Mouse (Mus musculus) midbrain, embryonic 10.5 days (tissue): ENCODE measurements at regions not wholly inside any gene's neighbourhood (a gene's known extent, or its start where the extent isn't known, plus 50 kb on each side); places are given as distances from the start of the nearest gene placed in this dataset.

Experiments used
- DNase-seq: peaks from one replicate; pipeline ENCODE4 v3.0.0-alpha.2; 2017; ENCODE audit warnings: low spot score
- H3K27ac ChIP-seq: fragments of 300-500 bp; sonication (generic); replicated peaks from 2 replicates; pipeline ENCODE4 v1.5.1; 2016; ENCODE audit warnings: mild to moderate bottlenecking
- H3K27me3 ChIP-seq: fragments of 300-500 bp; sonication (generic); 2 replicates; pipeline ENCODE4 v1.6.1; 2016; ENCODE audit warnings: low read depth, mild to moderate bottlenecking; ENCODE audit not compliant: poor library complexity, severe bottlenecking
- H3K36me3 ChIP-seq: fragments of 300-500 bp; sonication (generic); 2 replicates; pipeline ENCODE4 v1.6.1; 2016; ENCODE audit warnings: mild to moderate bottlenecking, moderate library complexity
- H3K4me1 ChIP-seq: fragments of 300-500 bp; sonication (generic); 2 replicates; pipeline ENCODE4 v1.6.1; 2016
- H3K4me3 ChIP-seq: fragments of 300-500 bp; sonication (generic); 2 replicates; pipeline ENCODE4 v1.5.1; 2016; ENCODE audit warnings: mild to moderate bottlenecking, moderate library complexity
- H3K9me3 ChIP-seq: fragments of 300-500 bp; sonication (generic); replicated peaks from 2 replicates; pipeline ENCODE4 v1.6.1; 2016; ENCODE audit warnings: mild to moderate bottlenecking
- WGBS: fragments of 180-500 bp; shearing (Covaris S2); methylation state at CpG from one replicate; pipeline ENCODE4 v1.1.7; 2016; 5-methylcytosine and 5-hydroxymethylcytosine counted together

GRCm38 (mm10) chr7:90045208-90045800 is 64.5 kb upstream of the Eed start:
- DNase-seq, result no peak
- Histone ChIP-seq H3K9me3 (no peaks in the 10 kb centered on the region), H3K36me3 (no peaks in the 10 kb centered on the region), H3K27me3 (no peaks in the 10 kb centered on the region), H3K4me1 (peaks cover 27% of the 10 kb centered on the region), H3K27ac (no peak overlapping the region), H3K4me3 (no peak overlapping the region)
- WGBS, result 80% methylated on average over 4 of the region's 4 CpGs

DNA sequence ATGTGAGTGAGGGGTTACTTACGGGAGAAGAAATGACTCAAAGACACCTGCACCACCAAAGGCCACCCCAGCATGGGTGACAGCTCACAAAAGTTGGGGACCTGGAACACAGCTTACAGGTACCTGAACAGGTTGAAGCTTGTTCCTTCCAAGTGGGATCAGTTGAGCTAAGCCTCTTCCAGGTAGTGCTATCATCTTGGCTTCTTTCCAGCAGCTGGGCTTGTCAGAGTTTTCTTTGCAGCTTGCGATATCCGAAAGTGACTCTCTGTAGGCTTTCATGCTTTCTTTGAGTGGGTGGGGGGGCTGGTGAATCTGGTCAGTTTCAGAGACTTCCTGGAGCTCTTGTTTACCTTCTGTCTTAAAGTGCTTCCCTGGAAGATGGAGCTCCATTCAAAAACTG is 65.4 kb upstream of the Eed start:
- Histone ChIP-seq H3K4me3 (no peak overlapping the region), H3K27ac (no peak overlapping the region), H3K9me3 (no peaks in the 10 kb centered on the region), H3K36me3 (no peaks in the 10 kb centered on the region), H3K4me1 (peaks cover 20% of the 10 kb centered on the region), H3K27me3 (no peaks in the 10 kb centered on the region)
- WGBS, result 93% methylated on average over 3 of the region's 3 CpGs
- DNase-seq, result no peak

DNA sequence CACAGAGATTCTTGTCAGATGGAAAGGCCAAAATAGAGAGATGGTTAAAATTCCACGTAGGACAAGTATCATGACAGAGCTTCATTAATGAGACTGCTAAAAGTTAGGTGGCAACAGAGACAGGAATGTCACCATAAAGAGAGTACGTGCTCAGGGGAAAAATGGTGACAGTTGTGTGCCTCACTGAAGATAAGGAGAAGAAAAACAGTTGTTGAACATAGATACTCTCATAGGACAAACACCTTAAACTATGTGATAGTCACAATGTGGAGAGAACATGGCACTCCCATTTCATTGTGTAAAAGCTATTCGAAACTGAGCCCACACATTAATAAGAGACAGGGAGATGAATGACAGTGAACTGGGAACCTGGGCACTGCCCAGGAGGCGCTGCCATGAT is 66.1 kb upstream of the Eed start:
- 90% methylated on average over 4 of the region's 4 CpGs for WGBS
- Histone ChIP-seq H3K4me1 (peaks cover 13% of the 10 kb centered on the region), H3K4me3 (no peak overlapping the region), H3K36me3 (no peaks in the 10 kb centered on the region), H3K27me3 (no peaks in the 10 kb centered on the region), H3K27ac (no peak overlapping the region), H3K9me3 (no peaks in the 10 kb centered on the region)
- no peak for DNase-seq

DNA sequence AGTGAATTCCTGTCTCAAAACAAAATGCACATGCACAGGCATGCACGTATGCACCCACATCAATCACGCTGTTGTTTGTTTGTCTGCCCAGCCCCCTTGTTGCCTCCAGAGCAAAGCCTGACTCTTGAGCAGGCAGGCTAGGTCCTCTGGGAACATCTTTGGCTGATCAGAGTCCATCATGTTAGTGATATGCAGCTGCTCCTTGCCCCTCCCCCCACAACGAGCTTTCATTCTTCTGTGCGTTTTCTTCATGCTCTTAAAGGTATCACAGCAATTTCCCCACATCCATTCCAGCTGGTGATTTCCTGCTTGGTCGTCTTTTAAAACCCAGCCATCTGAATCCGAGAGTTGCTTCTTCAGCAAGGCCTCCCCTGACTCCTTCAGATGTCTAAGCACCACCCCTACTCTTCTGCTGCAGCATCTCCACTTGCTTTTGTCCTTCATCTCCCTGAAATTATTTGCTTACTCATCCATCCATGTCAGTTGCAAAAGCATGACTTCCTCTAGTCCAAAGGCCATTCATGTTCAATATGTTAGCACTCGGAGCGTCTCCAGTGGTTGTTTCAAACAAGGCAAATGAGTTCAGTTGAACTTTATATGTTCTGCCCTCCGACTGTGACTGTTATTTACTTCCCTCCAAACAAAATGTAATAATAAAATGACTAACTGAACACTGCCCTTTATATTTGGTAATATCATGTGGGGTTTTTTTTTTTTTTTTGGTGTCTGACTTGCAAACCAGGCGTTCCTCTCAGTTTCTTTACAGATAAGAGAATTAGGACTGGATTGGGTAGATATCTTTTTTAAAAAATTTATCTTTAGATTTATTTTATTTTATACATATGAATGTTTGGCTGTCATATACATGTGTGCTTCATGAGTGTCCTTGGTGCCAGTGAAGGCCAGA is 67.9 kb upstream of the Eed start:
- Histone ChIP-seq H3K27me3 (no peaks in the 10 kb centered on the region), H3K36me3 (no peaks in the 10 kb centered on the region), H3K4me3 (no peak overlapping the region), H3K27ac (no peak overlapping the region), H3K9me3 (no peaks in the 10 kb centered on the region), H3K4me1 (peaks cover 6% of the 10 kb centered on the region; the same call in 1 of the 2 replicates)
- WGBS, result 84% methylated on average over 10 of the region's 10 CpGs
- DNase-seq, result no peak

GRCm38 (mm10) chr7:90049831-90050237 is 69.1 kb upstream of the Eed start:
- Histone ChIP-seq H3K4me3 (no peak overlapping the region), H3K4me1 (peaks cover 12% of the 10 kb centered on the region), H3K9me3 (no peaks in the 10 kb centered on the region), H3K27me3 (no peaks in the 10 kb centered on the region), H3K36me3 (no peaks in the 10 kb centered on the region), H3K27ac (no peak overlapping the region)
- WGBS, result 80% methylated on average over 8 of the region's 8 CpGs
- no peak for DNase-seq

DNA sequence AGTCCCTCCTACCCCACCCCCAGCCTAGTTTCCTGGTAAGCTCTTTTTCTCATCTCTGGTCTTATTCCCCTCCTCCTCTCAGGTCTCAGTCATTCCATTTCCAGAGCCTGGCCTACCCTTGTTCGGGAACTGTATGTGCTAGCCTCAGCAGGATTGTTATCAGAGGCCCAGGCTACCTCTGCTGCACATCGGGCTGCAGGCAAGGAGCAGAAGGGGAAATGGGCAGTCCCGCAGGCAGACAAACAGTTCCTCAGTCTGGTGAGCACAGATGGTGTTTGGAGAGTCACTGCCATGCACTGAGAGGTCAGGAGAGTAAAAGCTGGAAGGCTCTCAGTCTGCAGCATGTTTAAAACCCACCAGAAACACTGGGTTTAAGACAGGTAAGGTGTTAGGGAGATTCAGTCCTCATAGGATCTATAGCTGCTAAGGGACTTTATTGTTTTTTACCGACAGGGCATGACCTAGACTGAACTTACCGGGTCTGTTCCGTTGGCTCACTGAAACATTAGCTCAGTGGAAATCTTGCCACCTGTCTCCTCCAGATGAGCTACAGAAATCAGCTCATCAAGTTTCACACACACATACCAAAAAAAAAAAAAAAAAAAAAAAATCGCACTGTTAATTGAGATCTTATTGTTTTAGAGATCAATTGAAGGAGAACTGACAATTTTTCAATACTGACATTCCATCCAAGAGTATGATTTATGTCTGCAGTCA is 74.2 kb upstream of the Eed start:
- H3K27me3 ChIP-seq, result no peaks in the 10 kb centered on the region
- no peak overlapping the region; the same call in 1 of the 2 replicates for H3K27ac ChIP-seq
- H3K36me3 ChIP-seq, result no peaks in the 10 kb centered on the region
- no peak for DNase-seq
- WGBS, result 58% methylated on average over 7 of the region's 7 CpGs
- peaks cover 16% of the 10 kb centered on the region for H3K4me1 ChIP-seq
- no peak overlapping the region for H3K4me3 ChIP-seq
- no peaks in the 10 kb centered on the region for H3K9me3 ChIP-seq

DNA sequence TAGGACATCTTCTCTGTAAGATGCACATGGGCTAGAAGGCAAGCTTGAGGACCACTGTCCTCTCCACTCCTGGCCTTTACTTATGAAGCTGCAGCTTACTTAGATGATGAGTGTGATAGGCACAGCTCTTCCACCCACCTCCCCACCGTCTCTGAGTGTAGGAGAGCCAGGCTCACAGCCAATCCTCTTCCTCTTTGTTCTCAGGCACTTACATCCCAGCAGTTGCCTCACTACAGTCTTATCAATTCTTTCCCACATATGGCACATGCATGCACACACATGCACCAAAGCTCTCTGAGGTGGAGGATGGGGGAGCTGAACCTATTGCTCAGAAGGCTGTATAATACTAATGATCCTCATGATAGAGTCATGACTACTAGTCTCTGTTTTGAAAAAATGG is 72.1 kb upstream of the Picalm start:
- Histone ChIP-seq H3K4me1 (peaks cover 18% of the 10 kb centered on the region), H3K9me3 (no peaks in the 10 kb centered on the region), H3K27ac (no peak overlapping the region), H3K36me3 (no peaks in the 10 kb centered on the region), H3K27me3 (no peaks in the 10 kb centered on the region), H3K4me3 (no peak overlapping the region)
- DNase-seq, result no peak
- WGBS, result 84% methylated on average over 1 of the region's 1 CpGs

DNA sequence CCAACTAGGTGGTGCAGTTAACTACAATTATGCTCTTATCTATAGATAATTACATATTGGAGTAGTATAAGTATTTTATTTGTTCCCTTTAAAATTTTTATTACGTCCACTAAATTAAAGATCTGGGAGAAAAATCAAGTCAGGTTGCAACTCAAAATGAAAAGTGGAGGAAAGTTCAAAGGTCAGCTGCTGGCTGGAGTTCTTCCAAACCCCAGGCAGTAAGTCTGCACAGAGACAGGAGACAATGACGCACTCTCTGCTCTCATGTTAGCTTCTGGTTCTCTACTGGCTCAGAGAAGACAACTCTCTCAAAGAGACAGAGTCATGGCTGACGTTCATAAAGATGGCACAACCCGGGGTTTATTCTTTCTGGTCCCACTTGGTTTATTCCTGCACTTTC is 71.4 kb upstream of the Picalm start:
- no peaks in the 10 kb centered on the region for H3K36me3 ChIP-seq

DNA sequence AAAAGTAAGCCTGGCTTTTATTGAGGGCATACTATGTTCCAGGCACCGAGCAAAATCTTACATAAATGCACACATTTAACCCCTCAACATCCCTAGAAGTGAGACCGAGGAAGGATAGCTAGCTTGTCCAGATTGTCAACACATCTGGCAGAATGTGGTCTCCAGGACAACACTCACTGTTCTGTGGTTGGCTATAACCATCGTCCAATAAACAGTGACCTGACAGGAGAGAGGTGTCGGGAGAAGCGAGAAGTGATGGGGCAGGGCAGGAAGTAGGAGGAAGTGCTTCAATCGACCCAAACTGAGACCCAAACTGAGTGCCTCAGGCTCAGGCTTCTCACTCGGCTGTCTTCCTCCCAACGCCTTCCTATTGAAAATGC is 70.8 kb upstream of the Picalm start:
- 62% methylated on average over 8 of the region's 8 CpGs for WGBS
- Histone ChIP-seq H3K4me1 (peaks cover 15% of the 10 kb centered on the region), H3K4me3 (no peak overlapping the region), H3K27me3 (no peaks in the 10 kb centered on the region), H3K27ac (no peak overlapping the region), H3K36me3 (no peaks in the 10 kb centered on the region), H3K9me3 (no peaks in the 10 kb centered on the region)
- DNase-seq, result no peak

More for the DNA sequence above, 71.4 kb upstream of the Picalm start:
- no peak overlapping the region for H3K27ac ChIP-seq
- no peak for DNase-seq
- H3K9me3 ChIP-seq, result no peaks in the 10 kb centered on the region
- H3K4me1 ChIP-seq, result peaks cover 18% of the 10 kb centered on the region
- 86% methylated on average over 4 of the region's 4 CpGs for WGBS
- no peaks in the 10 kb centered on the region for H3K27me3 ChIP-seq
- no peak overlapping the region for H3K4me3 ChIP-seq

- WGBS, result 77% methylated on average over 6 of the region's 6 CpGs
- peaks cover 13% of the 10 kb centered on the region for H3K4me1 ChIP-seq
- peak overlapping the region; percentile 42; the same call in 1 of the 2 replicates for H3K27ac ChIP-seq
- H3K27me3 ChIP-seq, result no peaks in the 10 kb centered on the region
- H3K9me3 ChIP-seq, result no peaks in the 10 kb centered on the region
- no peak for DNase-seq
- H3K4me3 ChIP-seq, result no peak overlapping the region
- no peaks in the 10 kb centered on the region for H3K36me3 ChIP-seq
Measured at GRCm38 (mm10) chr7:90059629-90060301, 70.2 kb upstream of the Picalm start.

GRCm38 (mm10) chr7:90060343-90061175 is 69.5 kb upstream of the Picalm start:
- no peak for DNase-seq
- WGBS, result 84% methylated on average over 16 of the region's 16 CpGs
- Histone ChIP-seq H3K4me1 (0 out of 2 replicates have a peak, but pooled peaks cover 10% of the 10 kb centered on the region), H3K4me3 (no peak overlapping the region), H3K9me3 (no peaks in the 10 kb centered on the region), H3K27me3 (no peaks in the 10 kb centered on the region), H3K36me3 (no peaks in the 10 kb centered on the region), H3K27ac (peak overlapping the region; percentile 42; the same call in 1 of the 2 replicates)

GRCm38 (mm10) chr7:90061701-90062100 is 68.3 kb upstream of the Picalm start:
- Histone ChIP-seq H3K27me3 (no peaks in the 10 kb centered on the region), H3K9me3 (no peaks in the 10 kb centered on the region), H3K27ac (no peak overlapping the region), H3K4me1 (0 out of 2 replicates have a peak, but pooled peaks cover 10% of the 10 kb centered on the region), H3K36me3 (no peaks in the 10 kb centered on the region), H3K4me3 (no peak overlapping the region)
- WGBS, result 83% methylated on average over 7 of the region's 7 CpGs
- no peak for DNase-seq
